Mouse (Mus musculus) G1E (cell line): ENCODE measurements around the gene Acsm1. TPM values are rescaled to one million over a fixed set of nuclear protein-coding genes. Genes with fewer than 3 reads are reported as not detected.
"Not testable (repeated sequence)": the region's sequence is repeated elsewhere in the genome, so short reads cannot be mapped to it uniquely, and the experiment has no call there.

Experiments used
- ATAC-seq: 2 replicates; pipeline ENCODE4 v1.8.0; 2016; ENCODE audit warnings: mild to moderate bottlenecking; ENCODE audit not compliant: insufficient number of reproducible peaks, poor library complexity, low FRiP score, severe bottlenecking; ENCODE audit errors: extremely low read depth
- DNase-seq: peaks from one replicate; pipeline ENCODE4 v3.0.0; 2012; ENCODE audit warnings: low spot score
- H3K27me3 ChIP-seq: 2 replicates; pipeline ENCODE4 v1.6.1; 2012; ENCODE audit warnings: mild to moderate bottlenecking, low read length, inconsistent platforms; ENCODE audit not compliant: insufficient read depth
- H3K36me3 ChIP-seq: replicated peaks from 2 replicates; pipeline ENCODE3; 2012; ENCODE audit warnings: mild to moderate bottlenecking, inconsistent platforms
- H3K4me1 ChIP-seq: 2 replicates; pipeline ENCODE4 v1.6.1; 2012; ENCODE audit warnings: low read depth, low read length, inconsistent platforms, mixed read lengths; ENCODE audit not compliant: insufficient read depth
- H3K4me3 ChIP-seq: 2 replicates; pipeline ENCODE4 v1.5.1; 2012; ENCODE audit warnings: low read depth, mild to moderate bottlenecking, inconsistent platforms, low read length, moderate library complexity, mixed read lengths
- H3K9me3 ChIP-seq: replicated peaks from 2 replicates; pipeline ENCODE4 v1.6.1; 2012; ENCODE audit warnings: inconsistent platforms
- CTCF ChIP-seq: IDR thresholded peaks from 2 replicates; pipeline ENCODE4 v1.5.1; 2012; ENCODE audit warnings: low read depth, low read length, inconsistent platforms, mixed read lengths
- GATA1 ChIP-seq: IDR thresholded peaks from 2 replicates; pipeline ENCODE4 v1.6.1; 2012; ENCODE audit warnings: borderline replicate concordance, low read length, inconsistent platforms, mixed read lengths
- GATA2 ChIP-seq: IDR thresholded peaks from 2 replicates; pipeline ENCODE4 v1.6.1; 2012; ENCODE audit warnings: low read depth, low read length, inconsistent platforms, borderline replicate concordance
- POLR2AphosphoS5 ChIP-seq: IDR thresholded peaks from 2 replicates; pipeline ENCODE4 v1.6.1; 2012; ENCODE audit warnings: low read depth, low read length, inconsistent platforms; ENCODE audit not compliant: insufficient replicate concordance
- TAL1 ChIP-seq: conservative IDR thresholded peaks from 2 replicates; pipeline ENCODE4 v1.6.1; 2012; ENCODE audit warnings: low read depth, low read length, inconsistent platforms, mixed read lengths
- polyA plus RNA-seq: library from polyadenylated mRNA; stranded (reverse); fragments of >175 nt; gene quantifications from 2 replicates; pipeline ENCODE4 v1.2.3, GENCODE M21; 2012
- total RNA-seq, 2 experiments: library from RNA; stranded (forward) in 1 of 2; stranded (reverse) in 1 of 2; fragments of 200-1000 nt in 1 of 2; fragments of >200 nt in 1 of 2; fragmentation: Nextera tagmentation in 1 of 2; gene quantifications; 2 replicates each; pipeline ENCODE4 v1.2.3; 2014 to 2017

The Acsm1 gene
- total RNA-seq (2014; fragmentation: Nextera tagmentation) (not detected in 2 replicates), total RNA-seq (2017) (not detected in 2 replicates), polyA plus RNA-seq (not detected in 2 replicates)

DNA sequence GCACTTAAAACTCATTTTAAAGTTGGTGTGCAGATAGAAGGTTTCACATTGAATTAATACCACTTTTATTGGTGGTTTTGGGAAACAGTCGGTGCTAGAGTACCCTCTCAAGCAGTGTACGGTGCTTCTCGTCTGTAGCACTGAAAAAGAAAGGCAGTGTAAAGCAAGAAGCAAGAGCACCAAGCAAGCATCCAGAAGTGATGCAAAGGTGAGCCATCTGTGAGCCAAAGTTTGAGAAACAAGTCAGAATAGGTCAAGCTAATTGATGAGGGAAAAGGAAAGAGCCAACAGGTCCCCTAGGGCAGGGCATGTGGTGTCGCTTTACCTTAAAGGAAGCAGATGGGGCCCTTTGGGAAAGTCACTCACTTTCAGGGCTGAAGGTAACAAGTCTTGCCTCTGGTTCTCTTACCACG lies at the start of gene Acsm1:
Acsm1 (plus strand) TSS at position 363 of the 413 bp plus-strand sequence.
- no peaks in the 10 kb centered on the region for H3K9me3 ChIP-seq
- H3K4me3 ChIP-seq: no peak within 1 kb of the TSS
- no peak for TF ChIP-seq CTCF
- no peak for TF ChIP-seq TAL1
- no peak for TF ChIP-seq GATA2
- TF ChIP-seq POLR2AphosphoS5: no peak
- no peak for TF ChIP-seq GATA1
- H3K4me1 ChIP-seq: no peaks in the 10 kb centered on the region
- H3K36me3 ChIP-seq: no peaks in the 10 kb centered on the region
- H3K27me3 ChIP-seq: no peaks in the 10 kb centered on the region
- DNase-seq (no peak), ATAC-seq (no peak)

DNA sequence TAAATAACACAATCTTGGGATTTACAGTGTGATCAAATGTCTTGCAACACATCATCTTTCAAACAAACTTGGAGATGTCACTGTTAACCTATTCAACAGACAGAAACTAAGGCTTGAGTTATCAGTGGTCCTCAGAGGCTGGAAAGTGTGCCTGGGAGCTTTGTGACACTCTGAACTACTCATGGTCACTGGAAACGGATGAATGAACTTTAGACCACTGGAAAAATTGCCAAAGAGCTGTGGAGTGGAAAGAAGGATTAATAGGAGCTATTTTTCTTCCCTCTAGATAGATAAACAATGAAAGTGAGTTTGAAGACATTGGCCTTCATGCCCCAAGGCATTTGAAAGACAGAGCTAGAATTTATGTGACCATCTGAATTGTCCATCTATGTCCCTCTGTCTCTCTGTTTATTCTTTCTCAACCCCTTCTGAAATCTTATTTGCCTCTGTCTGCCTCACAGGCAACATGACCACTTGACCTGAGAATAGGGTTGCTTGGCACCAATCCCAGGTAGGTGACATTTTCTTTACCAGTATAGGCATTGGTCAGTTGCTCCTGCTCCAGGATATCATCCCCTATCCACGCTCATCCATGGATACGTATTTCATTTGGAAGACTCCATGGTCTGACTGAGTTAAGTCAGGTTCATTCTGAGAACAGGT lies 46.9 kb upstream of the Acsm1 start:
- no peak overlapping the region for H3K4me3 ChIP-seq
- TF ChIP-seq GATA1 (no peak), TAL1 (no peak), GATA2 (no peak), POLR2AphosphoS5 (no peak), CTCF (no peak)
- no peak for ATAC-seq
- no peaks in the 10 kb centered on the region for H3K36me3 ChIP-seq
- no peaks in the 10 kb centered on the region for H3K27me3 ChIP-seq
- H3K4me1 ChIP-seq: no peaks in the 10 kb centered on the region
- no peaks in the 10 kb centered on the region for H3K9me3 ChIP-seq
- DNase-seq: no peak

DNA sequence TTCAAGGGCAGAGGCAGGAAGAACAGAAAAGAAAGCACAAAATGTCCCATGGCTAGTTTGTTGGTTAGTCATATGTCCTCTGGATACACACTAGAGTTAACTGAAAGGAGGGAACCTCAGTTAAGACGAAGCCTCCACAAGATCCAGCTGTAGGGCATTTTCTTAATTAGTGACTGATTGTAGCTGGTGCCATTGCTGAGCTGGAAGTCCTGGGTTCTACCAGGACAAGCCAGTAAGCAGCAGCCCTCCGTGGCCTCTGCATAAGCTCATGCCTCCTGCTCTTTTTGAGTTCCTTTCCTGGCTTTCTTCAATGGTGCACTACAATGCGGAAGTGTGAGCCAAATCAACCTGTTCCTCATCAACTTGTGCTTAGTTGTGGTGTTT lies 46.4 kb upstream of the Acsm1 start:
- no peaks in the 10 kb centered on the region for H3K9me3 ChIP-seq
- TF ChIP-seq CTCF: no peak
- TF ChIP-seq GATA1: no peak
- no peak for TF ChIP-seq TAL1
- TF ChIP-seq GATA2: no peak
- no peak for TF ChIP-seq POLR2AphosphoS5
- no peak overlapping the region for H3K4me3 ChIP-seq
- H3K36me3 ChIP-seq: no peaks in the 10 kb centered on the region
- no peak for DNase-seq
- no peaks in the 10 kb centered on the region for H3K27me3 ChIP-seq
- no peaks in the 10 kb centered on the region for H3K4me1 ChIP-seq
- ATAC-seq: no peak

DNA sequence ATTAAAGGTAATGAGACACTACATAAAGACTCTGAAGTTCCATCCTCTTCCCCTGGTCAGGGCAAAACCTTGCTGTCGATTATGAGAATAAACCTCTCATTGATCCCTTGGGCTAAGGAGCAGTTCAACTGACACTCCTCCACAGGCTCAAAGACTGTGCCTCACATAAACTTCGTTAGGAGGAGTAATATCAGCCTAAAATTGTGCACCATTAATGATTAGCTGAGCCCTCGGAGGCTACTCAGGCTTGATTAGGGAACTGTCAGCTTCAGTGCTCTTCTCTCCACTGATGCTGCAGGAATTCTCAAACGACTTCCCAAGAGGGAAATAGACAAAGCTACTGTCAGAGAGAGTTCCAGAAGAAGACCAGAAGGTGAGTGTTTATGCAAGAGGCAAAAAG lies 45.4 kb upstream of the Acsm1 start:
- Histone ChIP-seq H3K4me1 (no peaks in the 10 kb centered on the region), H3K9me3 (no peaks in the 10 kb centered on the region), H3K27me3 (no peaks in the 10 kb centered on the region), H3K4me3 (no peak overlapping the region), H3K36me3 (no peaks in the 10 kb centered on the region)
- DNase-seq (no peak), ATAC-seq (no peak)
- TF ChIP-seq TAL1: no peak
- TF ChIP-seq POLR2AphosphoS5: no peak
- no peak for TF ChIP-seq GATA1
- no peak for TF ChIP-seq GATA2
- no peak for TF ChIP-seq CTCF

DNA sequence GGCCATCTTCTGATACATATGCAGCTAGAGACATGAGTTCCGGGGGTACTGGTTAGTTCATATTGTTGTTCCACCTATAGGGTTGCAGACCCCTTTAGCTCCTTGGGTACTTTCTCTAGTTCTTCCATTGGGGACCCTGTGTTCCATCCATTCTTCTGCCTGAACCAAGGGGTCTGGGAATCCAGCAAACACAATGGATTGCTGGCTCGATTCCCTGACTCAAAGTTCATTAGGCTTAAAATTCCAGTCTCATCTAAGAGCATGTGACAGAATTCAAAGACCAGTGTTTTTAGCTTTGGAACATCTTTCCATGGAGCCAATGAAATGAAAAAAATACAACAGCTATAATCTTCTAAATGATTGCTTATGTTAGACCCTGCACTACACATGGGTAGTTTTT lies 44.4 kb upstream of the Acsm1 start:
- H3K36me3 ChIP-seq, H3K27me3 ChIP-seq, DNase-seq, H3K9me3 ChIP-seq, H3K4me3 ChIP-seq, ATAC-seq, H3K4me1 ChIP-seq: not testable (repeated sequence)

DNA sequence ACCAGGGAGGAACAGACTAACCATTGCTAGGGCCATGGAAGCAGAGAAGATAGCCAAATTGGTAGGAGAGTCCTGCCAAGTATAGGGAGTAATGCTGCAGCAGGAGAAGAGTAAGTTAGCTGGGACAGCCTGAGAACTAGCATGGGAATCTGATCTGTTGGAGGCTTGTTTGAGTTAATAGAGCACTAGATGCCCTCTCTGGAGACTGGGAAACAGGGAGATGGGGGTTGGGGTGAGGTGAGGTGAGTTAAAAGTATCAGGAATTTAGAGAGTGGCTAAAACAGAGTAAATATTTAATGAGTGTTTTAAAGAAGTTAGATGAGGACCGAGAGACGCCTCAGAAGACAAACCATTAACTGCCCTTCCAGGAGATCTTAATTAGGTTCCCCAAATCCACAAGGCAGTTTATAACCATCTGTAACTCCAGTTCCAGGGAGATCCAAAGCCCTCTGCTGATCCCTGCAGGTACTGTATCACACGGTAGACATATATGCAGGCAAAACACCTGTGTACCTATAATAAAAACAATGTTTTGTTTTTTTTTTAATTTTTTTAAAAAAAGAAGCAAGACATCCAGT lies 12.2 kb upstream of the Acsm1 start:
- ATAC-seq: no peak
- H3K27me3 ChIP-seq: no peaks in the 10 kb centered on the region
- H3K9me3 ChIP-seq: no peaks in the 10 kb centered on the region
- H3K36me3 ChIP-seq: no peaks in the 10 kb centered on the region
- DNase-seq: no peak
- H3K4me3 ChIP-seq: no peak overlapping the region
- H3K4me1 ChIP-seq: no peaks in the 10 kb centered on the region
- TF ChIP-seq CTCF (no peak), GATA2 (no peak), GATA1 (no peak), TAL1 (no peak), POLR2AphosphoS5 (no peak)

DNA sequence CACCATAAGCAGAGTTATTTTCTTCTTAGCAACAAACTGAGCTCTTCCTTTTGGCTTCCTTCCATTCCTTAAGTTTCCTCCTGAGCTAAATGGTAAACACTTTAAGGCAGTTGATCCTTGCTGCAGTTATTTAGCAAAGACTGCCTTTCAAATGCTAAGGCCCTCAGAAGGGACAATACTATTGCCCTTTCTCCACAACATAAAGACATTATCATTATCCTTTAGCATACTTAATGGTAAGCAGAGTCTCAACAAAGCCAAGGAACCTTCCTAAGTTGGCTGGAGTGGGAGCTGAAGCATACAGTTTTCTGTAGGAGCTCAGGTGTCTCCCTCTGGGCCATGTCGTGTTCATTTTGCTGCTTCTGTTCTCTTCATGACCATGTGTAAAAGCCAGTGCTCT lies 11.5 kb upstream of the Acsm1 start:
- no peaks in the 10 kb centered on the region for H3K4me1 ChIP-seq
- no peak for DNase-seq
- H3K27me3 ChIP-seq: no peaks in the 10 kb centered on the region
- no peaks in the 10 kb centered on the region for H3K9me3 ChIP-seq
- TF ChIP-seq CTCF: no peak
- TF ChIP-seq GATA1: no peak
- TF ChIP-seq GATA2: no peak
- no peak for TF ChIP-seq TAL1
- TF ChIP-seq POLR2AphosphoS5: no peak
- no peak overlapping the region for H3K4me3 ChIP-seq
- ATAC-seq: no peak
- H3K36me3 ChIP-seq: no peaks in the 10 kb centered on the region
